Mouse (Mus musculus): ENCODE results near the gene Camk2d.

GRCm38 (mm10) chr3:126701586-126701985, 105.5 kb downstream of the Camk2d start:
- TF ChIP-seq CTCF (IDR thresholded peaks at IDR 0.05; ENCODE audit: extremely low read depth, insufficient read depth, insufficient read length, insufficient replicate concordance) (no peak), POLR2A (IDR thresholded peaks at IDR 0.05; ENCODE audit: low read depth, low read length) (no peak)

Measured in spleen, adult 2 months (tissue).